Mouse (Mus musculus): ENCODE data around the gene Atp5d. TPM values are rescaled to one million over a fixed set of nuclear protein-coding genes. Genes with fewer than 3 reads are reported as not detected.

Atp5d gene
- polyA plus RNA-seq (2017; shearing (Covaris generic)) = 100 to 1,000 TPM; 338 to 428 TPM

DNA sequence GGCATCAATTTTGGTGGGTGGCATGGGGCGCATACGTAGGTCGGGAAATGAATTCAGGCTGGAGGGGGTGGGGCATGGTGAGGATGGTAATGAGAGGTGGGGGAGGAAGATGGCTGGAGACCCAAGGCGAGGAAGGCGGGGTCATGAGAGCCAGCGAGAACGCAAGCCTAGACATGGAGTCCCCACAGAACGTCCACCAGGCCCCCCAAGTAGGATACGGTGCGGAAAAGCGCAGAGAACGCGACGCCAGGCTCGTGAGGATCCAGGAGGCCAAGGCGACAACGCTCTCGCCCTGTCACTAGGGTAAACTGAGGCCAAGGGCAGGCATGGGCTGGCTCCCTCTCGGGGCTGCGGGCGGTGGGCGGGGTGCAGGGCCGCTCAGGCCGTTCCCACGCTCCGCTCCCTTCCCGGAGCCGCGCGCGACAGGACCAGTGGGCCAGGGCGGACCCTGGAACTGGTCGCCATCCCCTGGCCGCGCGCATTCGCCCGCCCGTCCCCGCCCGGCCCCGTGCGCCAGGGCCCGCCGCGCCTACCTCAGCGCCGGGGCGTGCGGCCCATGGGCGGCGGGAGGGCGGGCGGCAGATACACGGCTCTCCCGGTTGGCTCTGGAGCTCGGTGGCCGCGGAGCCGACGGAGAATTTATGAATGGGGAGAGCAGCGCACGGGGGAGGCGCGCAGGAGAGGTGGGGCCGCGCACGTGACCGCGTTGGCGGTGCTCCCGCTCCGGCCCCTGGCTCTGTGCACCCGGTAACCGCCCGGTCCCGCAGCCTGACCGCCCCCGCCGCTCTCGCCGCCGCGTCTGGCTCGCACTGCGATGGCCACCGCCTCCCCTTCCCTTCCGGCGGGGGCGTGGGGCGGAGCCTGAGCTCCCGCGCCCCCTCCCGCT is at the start of gene Atp5d:
Atp5d (plus strand) TSS at position 80 of the 886 bp plus-strand sequence.
- no peak for ATAC-seq

DNA sequence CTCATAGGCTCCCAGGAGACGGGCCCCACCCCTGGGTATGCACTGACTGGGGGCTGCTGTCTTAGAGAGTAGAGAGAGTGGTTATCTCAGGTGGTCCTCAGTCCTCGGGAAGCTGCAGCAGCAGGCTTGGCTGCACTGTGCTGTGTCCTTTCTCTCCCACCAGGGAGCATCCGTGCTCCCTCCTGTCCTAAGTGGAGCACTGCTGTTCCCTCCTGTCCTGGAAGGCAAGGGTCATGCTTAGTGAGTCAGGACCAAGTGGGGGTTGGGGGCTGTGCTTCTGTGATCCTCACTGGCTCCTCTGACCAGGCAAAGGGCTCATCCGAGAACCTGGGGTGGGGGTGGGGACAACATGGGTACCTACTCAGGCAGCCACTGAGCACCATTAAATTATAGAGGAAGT is 49.3 kb upstream of the Atp5d start:
- no peak for ATAC-seq

DNA sequence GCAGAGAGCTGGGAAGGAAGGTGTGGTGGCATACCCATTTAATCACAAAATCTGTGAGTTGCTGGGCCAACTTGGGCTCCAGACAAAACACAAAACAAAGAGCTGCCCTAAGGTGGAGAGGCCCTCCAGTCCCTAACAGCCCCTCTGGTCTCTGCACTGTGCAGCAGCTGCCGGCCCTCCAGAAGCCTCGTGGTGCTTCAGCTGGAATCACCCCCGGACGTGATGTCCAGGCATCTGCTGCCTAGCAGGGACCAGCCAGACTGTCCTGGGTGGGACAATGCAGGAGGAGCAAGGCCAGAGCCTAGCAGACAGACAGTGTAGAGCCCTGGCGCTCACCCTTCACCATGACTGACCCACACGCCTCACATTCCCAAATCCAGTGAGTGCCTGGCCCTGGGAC is 46.9 kb upstream of the Atp5d start:
- ATAC-seq = no peak

DNA sequence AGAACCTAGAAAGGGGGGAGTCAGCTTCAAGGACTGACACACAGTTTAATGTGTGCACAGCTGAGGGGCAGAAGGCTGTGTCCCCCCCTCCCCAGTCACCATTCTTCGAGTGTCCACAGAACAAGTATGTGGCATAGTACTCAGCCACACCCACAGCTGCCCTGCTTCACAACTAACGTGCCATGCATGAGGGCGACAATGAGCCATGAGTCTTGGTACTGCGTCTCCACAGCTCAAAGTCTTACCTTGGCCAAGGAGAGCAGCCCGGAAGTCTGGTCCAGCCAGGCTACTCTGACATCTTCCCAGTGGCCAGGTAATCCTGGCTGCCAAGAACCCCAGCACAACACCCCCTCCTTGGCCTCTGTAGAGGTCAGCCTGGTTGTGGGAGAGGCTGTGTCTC is 45.7 kb upstream of the Atp5d start:
- ATAC-seq = no peak

DNA sequence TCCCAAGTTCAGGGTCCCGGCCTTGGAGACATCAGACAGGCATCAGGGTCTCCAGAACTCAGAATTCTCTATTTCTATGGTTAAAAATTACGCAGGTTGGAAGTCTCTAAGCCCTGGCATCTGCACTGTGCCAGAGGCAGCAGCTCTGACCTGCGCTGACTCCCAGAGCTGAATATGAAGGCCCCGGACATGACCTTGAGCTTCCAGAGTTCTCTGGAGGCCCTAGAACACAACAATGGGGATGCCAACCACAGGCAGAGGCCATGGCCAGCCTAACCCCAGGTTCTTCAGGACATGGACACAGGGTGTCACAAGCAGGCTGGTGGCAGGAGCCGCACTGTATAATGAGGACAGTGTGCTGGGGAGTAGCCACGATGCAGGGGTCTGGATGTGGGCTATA is 44.3 kb upstream of the Atp5d start:
- ATAC-seq = no peak

DNA sequence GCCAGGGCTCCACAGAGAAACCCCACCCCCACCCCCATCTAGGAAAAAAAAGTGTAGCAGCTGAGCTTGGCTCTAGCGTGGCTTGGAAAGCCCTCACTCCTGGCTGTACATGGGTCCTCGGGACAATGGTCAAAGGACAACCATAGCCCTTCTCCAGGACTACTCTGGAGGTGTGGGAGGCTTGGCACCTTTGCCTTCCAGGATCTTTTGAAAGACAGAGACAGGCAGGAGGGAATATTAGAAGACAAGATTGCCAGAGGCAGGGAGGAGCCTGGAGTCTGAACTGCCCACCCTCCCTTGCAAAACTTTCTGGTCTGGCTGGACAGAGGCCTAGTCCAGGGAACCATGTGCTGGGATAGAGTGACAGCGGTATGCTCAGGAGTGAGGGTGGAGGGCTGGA is 43.7 kb upstream of the Atp5d start:
- ATAC-seq = no peak

DNA sequence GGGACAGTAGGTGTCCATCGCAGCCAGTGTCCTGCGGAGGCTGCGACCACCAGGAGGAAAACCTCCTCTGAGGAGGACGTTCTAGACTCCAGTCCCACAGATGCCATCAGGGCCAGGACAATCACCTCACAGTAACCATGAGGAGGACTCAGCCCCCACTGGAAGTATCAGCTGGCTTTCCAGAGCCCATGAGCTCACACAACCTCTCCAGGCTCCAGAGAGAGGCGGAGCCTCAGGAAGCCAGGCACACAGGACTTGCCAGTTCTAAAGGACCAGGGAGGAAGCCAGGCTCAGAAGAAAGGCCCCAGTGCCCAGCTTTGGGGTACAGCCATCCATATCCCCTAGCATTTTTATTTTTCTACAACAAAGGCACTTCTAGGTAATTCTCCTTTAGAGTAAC is 42.9 kb upstream of the Atp5d start:
- no peak for ATAC-seq

DNA sequence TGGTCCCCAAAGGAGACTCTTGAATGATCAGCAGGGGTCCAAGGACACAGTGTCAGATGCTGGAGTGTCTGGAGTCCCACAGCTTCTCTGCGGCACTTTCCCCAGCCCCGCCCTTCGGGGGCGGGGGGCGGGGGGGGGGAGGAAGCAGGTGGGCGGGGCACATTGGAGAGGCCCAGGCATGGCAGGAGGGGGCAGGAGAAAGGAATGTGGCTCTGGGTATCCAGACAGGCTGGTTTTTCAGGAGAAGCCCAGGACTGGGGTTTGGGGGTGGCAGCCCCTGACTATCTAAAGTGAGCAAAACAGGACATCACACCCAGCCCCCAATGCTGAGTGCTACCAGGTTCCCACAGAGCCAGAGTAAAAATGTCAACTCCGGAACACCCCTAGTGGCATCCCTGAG is 41.2 kb upstream of the Atp5d start:
- no peak for ATAC-seq

DNA sequence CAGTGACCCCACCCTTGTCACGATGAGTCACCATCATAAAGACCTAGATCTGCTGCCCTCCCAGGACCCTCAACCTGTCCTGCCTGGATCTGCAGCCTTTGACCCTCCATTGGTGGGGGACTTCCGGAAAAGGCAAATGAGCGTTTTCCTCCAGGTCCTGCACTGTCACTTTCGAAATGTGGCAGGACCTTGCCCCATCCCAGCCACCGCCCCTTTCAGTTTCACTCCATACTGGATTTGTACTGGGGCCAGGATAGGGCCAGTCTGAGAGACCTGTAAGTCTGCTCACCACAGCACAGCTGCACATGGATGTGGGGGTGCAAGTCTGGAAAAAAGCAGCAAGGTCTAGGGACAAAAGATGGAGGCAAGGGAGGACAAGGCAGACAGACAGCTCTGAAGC is 39.8 kb upstream of the Atp5d start:
- no peak for ATAC-seq

DNA sequence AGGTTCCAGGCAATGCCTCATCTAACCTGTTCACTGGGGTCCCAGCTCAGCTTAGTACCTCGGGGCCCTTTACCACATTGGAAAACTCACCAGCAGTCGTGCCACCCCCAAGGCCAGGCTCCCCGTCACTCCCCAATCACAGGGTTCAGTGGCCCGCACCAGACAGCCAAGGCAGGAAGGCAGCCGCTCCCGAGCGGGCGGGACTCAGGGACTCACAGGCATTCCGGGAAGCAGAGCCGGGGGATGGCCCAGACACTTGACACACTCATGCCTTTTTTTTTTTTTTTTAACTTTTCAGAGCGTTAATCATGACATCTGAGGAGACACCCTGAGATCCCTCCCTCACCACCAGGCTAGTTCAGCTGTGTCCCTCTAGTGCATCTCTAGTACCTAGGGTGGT is 37.5 kb upstream of the Atp5d start:
- no peak for ATAC-seq

DNA sequence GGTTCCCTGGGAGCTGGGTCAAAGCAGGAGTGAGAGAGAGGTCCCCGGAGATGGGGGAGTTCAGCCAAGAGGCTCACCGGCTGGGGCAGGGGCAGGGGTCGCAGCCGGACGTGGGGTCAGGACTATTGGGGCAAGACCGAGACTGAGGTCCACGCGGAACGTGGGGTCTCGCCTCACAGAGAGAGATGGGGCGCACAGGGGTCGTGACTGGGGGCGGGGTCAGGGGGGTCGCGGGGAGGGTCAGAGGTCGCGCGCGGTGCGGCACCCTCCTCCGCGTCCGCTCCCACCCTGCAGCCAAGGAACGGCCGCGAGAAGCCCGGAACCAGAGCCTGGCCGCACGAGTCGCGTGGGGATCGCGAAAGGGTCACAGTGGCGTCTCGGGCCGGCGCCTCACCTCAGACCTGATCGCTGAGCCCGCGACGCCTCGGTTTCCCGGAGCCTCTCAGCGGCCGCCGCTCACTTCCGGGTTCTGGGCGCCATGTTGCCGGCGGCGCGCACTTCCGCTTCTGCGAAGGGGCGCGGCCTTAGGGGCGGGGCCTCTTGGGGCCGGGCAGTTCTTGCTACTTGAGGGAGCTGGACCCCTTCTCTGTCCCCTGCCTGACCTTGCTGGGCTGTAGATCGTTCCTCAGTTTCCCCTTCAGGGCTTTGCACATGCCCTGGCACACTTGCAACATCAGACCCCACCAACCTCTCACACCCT is 36.1 kb upstream of the Atp5d start:
- ATAC-seq = peak; percentile 86

DNA sequence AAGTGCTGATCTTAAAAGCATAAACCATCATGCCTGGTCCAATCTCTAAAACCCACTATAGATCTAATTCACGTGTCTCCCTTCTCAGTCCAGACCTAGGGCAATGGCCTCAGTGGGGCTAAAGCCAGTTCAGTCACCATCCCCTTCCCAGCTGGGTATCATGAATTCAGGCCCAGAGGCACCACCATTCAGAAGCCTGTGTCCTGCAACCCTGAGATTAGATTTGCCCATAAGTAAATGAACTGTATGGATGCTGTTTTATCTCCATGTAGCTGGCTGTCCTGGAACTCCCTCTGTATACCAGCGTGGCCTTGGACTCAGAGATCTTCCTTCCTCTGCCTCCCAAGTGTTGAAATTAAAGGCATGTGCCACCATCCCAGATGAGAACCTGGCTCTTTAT is 35.4 kb upstream of the Atp5d start:
- ATAC-seq = no peak

DNA sequence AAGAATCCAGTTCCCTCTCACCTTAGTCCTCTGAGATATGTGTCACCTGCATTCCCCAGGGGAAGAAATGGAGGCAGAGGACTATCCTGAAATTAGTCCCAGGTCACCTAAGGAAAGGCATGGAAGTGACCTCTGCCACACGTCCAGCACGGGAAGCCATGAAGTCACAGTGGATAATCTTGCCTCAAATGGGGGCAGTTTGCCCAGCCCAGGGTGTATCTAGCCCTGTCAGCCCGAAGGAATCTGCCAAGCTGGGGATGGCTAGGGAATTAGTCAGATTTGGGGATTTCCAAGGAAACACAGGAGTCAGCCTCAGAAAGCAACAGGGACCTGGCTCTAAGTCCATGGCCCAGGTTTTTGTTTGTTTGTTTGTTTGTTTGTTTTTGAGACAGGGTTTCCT is 34.3 kb upstream of the Atp5d start:
- no peak for ATAC-seq

DNA sequence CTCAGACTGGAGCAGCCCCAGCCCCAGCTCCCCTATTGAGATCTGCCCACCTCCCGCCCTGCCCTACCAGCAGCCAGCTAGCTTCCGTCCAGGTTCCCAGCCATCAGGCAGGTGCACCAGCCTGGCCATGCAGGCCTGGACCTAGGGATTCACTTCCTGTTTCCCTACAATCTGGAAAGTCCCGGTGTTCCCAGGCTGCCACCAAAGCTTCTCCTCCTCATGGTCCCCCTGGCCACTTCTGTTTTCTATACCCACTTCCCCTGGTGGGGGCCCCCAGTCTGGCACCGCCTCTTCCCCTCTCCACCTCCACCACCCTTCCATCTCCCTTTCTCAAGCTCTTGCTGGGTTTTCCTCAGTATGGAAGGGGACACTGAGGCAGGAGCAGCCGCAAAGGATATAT is 33.0 kb upstream of the Atp5d start, which contains the start of gene Sbno2:
Sbno2 (minus strand) TSS at position 112 of the 400 bp plus-strand sequence.
- ATAC-seq = no peak

DNA sequence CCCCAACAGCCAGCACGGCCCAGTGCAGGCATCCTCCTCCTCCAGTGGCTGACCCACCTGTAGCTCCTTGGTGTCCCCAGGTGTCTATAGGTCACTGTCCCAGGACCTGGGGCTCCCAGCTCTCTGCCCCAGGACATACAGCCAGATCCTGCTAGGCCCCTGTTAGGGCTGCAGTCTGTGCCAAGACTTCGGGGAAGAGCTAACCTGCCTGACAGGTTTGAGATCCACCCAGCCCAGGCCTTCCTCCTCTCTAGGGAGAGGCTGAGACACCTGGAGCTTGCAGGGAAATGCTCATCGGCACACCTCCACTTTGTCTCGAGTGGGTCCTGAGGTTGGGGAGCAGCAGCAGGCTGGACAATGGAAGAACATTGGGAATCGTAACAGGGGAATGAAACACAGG is 32.5 kb upstream of the Atp5d start:
- ATAC-seq = no peak

DNA sequence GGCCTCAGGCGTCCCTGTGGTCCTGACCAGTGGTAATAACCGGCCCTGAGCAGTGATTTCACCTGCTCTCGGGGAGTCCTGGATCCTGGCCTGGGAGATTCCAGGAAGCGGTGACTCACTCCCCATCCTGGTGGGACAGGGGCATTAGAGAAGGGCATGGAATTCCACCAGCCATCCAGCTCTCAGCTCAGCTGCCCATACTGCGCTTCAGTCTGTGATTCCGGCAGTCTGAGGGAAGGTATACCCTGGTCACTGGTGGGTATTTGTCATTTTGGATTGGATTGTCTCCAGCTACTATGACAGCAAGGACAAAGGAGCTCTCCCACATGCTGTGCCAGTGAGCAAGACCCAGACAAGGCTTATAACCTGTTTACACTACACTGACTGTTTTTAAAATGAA is 30.8 kb upstream of the Atp5d start:
- no peak for ATAC-seq

DNA sequence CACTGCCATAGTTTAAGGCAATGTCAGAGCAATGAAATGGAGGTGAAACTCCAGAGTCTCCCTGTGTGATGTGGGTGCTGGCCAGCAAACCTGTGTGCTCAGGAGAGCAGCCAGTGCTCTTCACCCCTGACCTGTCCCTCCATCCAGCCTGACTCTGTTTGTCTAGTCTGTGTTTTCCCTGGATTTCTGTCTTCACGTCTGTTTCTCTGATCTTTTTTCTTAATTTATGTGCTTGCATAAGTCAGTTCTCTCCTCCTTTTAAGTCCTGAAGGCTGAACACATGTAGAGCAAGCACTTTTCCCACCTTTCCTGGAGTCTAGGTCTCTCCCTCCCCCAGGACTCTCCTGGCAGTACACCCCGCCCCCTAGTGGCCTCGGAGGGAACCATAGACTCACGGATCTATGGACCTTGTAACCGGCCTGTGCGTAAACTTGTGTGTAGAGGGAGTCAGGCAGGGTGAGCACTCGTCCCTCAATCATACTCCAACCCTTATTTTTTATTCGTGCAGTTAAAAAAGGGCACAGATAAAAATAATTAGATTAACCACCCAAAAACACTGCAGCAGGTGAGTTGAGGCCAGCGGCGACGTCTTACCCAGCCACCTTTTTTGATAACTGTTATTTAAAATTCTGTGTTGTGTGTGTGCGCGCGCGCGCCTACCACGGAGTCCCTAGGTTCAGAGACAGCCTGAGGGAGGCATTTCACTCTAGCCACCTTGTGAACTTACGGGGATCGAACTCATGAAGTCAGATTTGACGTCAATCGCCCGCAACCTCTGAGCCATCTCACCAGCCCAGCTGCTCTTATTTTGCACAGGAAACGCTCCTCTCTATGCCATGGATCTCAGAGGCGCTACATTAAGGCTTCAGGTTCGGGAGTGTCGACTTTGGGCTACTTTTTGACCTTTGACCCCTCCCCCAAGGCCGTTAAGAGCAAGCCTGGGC is 23.8 kb upstream of the Atp5d start:
- ATAC-seq = no peak

DNA sequence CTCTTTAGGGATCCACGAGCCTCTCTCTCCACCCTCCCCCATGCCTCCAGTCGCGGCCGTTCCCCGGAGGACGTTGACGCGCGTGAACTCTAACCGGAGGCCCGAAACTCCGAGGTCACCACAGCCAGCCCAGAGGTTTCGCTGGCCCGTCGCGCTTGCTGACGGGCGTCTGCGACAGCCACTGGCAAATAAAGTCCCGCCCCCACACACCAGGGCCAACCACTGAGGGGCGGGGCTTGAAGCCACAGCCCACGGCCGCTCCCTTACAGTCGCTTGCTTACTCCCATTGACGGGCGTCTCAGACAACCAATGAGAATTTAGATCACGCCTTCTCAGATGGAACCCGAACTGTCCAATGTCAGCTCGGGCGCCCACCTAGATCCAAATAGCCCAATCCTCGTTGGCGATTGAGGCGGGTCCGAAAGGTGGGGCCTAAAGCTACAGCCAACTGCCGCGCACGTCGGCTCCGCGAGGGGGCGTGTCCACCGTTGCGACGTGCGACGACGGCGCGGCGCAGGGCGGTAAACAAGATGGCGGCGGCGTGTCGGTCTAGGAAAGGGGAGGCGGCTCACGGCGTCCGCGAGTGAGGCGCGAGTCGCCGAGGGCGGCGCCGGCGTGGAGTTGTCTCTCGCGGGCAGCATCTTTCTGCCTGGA is 23.0 kb upstream of the Atp5d start, which contains the start of gene Stk11:
Stk11 (plus strand) TSS at position 514 of the 654 bp plus-strand sequence.
- peak; percentile 99 for ATAC-seq

DNA sequence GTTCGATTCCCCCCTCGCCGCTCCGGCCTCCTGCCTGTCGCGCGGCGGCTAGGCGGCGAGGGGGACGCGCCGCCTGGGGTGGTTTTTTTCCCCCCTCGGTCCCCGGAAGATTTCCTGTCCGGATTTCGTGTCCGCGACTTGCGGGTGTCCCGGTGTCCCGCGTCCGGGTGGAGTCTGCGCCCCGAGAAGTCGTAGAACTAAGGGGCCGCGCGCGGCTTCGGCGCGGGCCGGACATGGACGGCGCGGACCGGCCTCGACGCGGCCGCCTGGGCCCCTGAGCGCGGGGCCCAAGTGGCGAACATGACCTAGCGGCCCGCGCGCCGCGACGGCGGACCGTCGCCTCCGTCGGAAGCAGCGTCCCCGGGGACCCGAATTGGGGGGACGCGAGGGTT is 22.5 kb upstream of the Atp5d start:
- no peak for ATAC-seq

DNA sequence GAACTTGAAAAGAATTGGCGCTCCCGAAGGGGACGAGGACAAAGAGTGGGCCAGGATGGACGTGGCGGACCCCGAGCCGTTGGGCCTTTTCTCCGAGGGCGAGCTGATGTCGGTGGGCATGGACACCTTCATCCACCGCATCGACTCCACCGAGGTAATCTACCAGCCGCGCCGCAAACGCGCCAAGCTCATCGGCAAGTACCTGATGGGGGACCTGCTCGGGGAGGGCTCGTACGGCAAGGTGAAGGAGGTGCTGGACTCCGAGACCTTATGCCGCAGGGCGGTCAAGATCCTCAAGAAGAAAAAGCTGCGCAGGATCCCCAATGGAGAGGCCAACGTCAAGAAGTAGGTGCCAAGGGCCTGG is 21.9 kb upstream of the Atp5d start:
- no peak for ATAC-seq

DNA sequence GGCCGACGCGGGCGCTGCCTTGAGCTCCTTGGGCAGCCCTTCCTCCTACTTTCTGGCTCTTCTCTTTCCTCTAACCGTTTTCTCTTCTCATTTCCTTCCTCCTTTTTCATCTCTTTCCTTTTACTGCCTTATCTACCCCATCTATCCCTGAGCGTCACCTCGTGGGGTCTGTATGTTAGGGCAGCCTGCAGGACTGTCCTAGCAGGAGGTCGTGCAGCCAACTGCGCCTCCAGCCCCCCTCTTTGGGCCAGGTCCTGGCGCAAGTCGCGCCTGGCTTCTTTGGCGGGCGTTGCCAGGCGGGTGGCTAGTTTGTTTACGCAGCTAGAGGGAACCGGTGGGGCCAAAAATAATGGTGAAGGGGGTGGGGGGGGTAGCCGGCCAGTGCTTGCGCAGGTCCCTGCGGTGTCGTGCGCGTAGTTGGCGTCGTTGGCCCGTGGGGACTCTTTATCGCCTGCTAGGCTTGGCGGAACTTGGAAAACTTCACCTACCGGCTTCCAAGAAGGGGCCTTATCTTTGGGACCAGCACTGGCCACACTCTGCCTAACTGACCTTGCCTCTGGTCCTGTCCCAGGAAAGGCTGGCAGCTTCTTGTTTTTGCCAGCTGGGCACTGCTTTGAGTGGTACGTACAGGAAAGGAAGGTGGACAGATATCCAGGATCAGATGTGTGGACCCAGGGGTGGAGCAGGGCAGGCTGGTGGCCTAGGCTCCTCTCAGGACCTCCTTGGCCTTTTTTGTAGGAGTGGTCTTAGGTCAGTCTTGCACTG is 21.3 kb upstream of the Atp5d start:
- no peak for ATAC-seq

DNA sequence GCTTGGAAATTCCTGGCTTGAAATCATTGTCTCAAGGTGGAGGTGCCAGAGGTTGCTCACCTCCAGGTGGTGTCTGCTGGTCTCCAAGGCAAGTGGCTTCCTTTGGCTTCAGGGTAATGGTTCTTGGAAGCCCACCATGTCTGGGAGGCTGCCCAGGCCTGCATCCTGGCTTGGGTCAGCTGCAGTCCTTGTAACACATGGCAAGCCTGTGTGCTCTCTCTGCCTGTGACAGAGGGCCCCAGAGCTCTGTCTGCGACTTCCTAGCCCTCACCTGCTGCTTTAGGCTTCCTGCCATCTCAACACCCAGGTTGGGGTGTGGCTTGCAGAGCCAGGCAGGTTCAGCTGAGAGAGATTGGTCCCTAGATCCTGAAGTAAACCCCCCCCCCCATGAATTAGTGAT is 20.7 kb upstream of the Atp5d start:
- ATAC-seq = no peak

Data from activated CD4-positive, CD25-positive, alpha-beta regulatory T cell, adult 4 months (primary cell).